Mouse (Mus musculus): Measurements from ENCODE around the gene Abcb8.
"Not testable (repeated sequence)": the region's sequence is repeated elsewhere in the genome, so short reads cannot be mapped to it uniquely, and the experiment has no call there.

Abcb8 gene

DNA sequence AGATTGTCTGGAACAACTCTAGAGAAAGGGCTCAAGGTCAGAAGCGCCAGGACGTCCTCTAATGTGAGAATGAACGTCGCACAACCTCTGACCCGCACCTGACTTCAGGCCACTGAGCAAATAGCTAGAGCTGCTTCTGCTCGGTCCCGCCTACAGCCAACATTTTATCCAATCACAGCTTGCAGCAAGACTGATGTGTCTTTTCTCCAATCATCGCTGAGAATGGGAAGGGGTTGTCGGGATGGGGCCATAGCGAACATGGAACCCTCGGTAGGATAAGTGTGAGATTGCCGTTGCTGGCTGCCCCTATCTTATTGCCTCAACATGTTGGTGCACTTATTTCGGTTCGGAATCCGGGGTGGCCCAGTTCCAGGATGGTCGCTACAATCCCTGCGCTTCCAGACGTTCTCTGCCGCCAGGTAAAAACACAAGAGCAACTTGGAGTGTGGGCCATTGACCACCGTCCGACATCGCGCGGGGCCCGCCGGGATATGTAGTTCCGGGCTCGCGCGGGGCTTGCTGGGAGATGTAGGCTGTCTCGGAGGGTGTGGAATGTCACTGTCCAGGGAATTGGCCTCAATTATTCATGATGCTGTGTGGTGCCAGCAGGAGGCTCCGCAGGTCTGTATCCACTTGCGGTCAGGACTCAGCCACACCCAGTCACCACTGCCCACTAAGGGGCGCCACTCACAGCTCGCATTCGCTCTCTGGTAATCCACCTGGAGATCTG lies 867 bp downstream of the Abcb8 start:
- DNase-seq (ENCODE audit: low read depth in 2 of 2, low spot score in 2 of 2): peak; percentile 75 to 81

DNA sequence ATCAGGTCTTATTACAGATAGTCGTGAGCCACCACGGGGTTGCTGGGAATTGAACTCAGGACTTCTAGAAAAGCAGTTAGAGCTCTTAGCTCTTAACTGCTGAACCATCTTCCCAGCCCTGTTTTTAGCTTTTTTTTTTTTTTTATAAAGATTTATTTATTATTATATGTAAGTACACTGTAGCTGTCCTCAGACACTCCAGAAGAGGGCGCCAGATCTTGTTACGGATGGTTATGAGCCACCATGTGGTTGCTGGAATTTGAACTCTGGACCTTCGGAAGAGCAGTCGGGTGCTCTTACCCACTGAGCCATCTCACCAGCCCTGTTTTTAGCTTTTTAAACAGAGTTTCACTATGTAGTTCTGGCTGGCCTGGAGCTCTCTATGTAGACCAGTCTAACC lies 2.8 kb downstream of the Abcb8 start:
- DNase-seq (ENCODE audit: low read depth in 2 of 2, low spot score in 2 of 2): not testable (repeated sequence)

DNA sequence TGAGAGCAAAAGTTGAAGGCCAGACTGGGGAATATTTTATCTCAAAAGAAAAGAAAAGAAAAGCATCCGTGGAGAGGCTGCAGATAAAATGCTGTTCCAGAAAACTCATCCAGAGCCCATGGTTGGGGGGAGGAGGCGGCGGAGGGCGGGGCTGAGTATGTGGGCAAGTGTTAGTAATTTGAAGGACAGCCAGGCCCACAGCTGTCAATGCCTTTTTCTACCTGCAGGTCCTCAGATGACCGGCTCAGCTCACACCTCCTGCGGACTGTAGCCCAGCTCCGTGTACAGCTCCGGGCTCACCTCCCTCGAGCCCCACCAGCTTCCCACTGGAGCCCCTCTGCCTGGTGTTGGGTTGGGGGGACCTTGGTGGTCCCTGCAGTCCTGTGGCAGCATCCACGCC lies 6.2 kb downstream of the Abcb8 start:
- DNase-seq (ENCODE audit: low read depth in 2 of 2, low spot score in 2 of 2): no peak

DNA sequence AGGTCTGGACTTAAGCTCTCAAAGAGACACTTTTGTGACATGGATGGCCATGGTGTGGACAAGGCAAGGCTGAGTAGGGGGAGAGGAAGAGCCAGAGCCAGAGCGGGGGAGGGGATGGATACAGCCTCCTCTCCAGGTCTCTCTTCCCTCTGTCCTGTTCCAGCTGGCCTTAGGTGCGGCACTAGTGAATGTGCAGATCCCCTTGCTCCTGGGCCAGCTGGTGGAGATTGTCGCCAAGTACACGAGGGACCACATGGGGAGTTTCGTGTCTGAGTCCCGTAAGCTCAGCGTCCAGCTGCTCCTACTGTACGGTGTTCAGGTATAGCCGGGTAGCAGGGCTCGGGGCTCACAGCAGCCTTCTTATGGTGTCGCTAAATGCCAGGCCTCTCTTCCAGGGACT lies 6.9 kb downstream of the Abcb8 start:
- no peak for DNase-seq (ENCODE audit: low read depth in 2 of 2, low spot score in 2 of 2)

DNA sequence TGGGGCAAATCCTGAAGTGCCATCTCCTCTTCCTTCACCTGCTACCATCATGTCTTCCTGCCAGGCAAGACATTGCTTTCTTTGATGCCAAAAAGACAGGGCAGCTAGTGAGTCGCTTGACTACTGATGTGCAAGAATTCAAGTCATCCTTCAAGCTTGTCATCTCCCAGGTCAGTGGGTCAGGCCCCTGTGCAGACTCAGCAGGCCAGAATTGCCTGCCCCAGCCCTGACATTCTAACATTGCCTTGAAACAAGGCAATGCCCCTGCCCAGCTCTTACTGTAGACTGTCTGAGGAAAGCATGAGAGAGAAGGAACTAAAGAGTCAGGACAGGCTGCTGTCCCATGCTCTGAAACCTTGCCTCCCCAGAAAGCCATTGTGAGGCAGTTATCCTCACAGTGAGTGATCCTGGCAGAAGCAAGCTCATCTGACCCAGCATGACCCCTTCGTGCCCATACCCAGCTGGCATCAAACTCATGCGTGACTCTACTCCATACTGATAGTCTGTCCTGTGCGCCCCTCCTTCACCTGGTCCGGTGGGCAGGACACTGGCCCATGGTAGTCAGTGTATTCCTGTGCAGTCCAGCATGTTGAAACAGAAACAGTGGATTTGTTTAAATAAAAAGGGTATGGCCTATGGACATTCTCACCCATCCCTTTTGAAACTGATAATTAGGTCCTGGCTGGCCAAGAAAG lies 7.6 kb downstream of the Abcb8 start:
- no peak for DNase-seq (ENCODE audit: low read depth in 2 of 2, low spot score in 2 of 2)

DNA sequence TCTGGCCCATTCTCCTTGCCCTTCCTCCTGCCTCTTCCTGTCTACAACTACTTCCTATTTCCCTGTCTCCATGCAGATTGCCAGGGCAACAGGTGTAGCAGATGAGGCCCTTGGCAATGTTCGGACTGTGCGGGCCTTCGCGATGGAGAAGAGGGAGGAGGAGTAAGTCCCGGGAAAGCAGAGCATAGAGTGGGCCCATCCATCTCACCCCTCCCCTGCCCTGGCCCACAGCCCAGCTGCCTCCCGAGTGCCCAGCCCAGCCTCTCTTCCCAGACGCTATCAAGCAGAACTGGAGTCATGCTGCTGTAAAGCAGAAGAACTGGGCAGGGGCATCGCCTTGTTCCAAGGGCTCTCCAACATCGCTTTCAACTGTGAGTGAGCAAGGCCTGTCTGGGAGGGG lies 8.5 kb downstream of the Abcb8 start:
- no peak for DNase-seq (ENCODE audit: low read depth in 2 of 2, low spot score in 2 of 2)

DNA sequence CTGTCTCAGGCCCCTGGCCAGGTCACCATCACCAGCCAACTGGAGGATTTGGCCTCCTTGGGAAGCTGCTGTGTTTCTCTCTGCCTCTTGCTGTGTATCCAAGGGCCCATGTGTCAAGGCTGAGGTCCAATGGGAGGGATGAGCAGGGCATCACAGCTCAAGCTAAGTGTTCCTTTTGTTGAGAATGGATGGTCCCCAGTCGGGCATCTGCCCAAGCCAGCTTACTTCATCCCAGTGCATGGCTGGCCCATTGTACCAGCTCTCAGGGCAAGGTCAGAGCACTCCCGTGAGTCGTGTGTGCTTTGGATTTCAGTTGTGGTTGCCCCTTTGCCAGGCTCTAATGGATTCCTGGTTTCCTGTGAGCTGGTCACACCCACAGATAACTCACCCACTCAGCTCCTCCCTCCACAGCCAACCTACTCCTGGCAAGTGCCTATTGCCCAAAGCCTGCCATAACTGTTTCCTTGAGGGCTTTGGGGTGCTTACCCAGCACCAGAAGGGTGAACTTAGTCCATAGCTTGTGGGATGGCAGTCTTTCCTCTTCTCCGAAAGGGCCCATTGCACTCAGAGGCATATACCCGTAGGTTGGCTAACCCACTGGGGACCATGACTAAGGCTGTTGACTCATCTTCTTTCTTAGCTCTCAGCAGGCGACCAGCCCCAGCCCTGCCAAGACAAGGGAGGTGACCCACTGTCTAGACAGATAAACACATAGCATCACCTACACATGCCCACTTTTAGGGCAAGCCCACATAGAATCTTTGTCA lies 11.3 kb downstream of the Abcb8 start:
- DNase-seq (ENCODE audit: low read depth in 2 of 2, low spot score in 2 of 2): no peak

DNA sequence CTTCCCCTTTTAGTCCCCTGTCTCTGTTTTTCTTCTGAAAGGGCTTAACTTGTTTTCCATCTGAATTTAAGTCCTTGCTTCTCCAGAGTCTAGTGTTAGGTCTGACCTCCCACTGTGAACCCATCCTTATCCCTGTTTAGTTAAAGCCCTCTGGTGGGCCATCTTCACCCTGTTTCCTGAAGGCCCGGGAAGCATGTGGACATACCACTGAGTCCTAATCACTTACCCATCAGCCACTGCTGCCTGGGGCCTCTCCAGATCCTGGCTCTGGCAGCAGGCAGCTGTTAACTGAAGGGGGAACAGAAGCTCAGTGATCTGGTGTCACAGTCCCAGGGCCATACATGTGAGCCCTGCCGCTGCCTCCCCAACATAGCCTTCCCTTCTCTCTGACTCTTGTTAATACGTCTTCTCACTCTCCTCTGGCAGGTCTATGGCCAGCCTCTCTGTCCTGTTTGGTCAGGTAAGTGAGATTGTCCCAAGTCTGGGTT lies 12.0 kb downstream of the Abcb8 start:
- no peak for DNase-seq (ENCODE audit: low read depth in 2 of 2, low spot score in 2 of 2)

DNA sequence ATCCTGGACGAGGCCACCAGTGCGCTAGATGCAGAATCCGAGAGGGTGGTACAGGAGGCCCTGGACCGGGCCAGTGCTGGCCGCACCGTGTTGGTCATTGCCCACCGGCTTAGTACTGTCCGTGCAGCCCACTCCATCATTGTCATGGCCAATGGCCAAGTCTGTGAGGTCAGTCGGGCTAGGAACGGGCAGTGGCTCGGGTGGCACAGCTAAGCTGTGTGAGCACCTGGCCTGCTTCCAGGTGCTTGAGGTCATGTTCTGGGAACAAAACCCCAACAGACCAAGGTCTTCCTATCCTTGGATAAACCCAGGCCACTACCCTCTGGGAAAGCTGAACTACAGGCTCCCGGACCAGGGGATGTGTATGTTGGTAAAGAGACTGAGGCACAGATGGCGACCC lies 15.2 kb downstream of the Abcb8 start:
- no peak for DNase-seq (ENCODE audit: low read depth in 2 of 2, low spot score in 2 of 2)

DNA sequence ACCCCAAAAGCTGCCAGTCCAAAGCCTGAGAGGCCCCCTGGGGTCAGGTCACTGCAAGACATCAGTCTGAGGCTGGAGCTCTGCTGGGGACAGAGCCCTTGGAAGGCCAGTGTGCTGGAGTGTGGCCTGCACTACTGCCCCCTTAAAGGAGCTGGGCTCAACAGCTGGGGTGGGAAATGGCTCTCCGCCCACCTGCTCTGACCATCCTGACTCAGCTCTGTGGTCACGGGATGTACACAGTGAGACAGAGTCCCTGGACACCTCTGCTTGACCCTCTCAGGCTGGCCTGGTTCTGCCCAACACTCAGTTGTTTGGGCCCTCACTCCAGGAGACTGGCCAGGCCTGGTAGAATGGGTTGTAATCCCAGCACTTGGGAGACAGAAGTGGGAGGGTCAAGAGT lies 16.0 kb downstream of the Abcb8 start:
- DNase-seq (ENCODE audit: low read depth in 2 of 2, low spot score in 2 of 2): no peak

DNA sequence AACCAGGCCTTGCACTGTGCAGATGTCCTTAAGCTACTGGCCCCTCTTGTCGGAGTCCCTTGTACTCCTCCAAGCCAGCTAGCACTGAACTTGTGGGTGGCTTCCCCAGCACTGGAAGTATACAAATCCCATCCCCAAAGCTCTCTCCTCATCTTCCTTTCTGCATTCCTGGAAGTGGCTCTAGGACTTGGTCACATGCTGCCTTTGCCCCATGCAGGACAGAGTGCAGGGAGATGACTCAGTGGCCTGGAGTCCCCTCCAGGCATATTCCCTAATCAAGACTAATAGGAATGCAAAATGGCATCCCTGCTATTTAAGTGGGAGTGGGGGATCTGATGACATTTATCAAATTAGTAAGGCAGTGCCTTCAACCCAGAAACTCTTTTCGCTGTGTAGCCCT lies 18.6 kb downstream of the Abcb8 start:
- DNase-seq (ENCODE audit: low read depth in 2 of 2, low spot score in 2 of 2): no peak

DNA sequence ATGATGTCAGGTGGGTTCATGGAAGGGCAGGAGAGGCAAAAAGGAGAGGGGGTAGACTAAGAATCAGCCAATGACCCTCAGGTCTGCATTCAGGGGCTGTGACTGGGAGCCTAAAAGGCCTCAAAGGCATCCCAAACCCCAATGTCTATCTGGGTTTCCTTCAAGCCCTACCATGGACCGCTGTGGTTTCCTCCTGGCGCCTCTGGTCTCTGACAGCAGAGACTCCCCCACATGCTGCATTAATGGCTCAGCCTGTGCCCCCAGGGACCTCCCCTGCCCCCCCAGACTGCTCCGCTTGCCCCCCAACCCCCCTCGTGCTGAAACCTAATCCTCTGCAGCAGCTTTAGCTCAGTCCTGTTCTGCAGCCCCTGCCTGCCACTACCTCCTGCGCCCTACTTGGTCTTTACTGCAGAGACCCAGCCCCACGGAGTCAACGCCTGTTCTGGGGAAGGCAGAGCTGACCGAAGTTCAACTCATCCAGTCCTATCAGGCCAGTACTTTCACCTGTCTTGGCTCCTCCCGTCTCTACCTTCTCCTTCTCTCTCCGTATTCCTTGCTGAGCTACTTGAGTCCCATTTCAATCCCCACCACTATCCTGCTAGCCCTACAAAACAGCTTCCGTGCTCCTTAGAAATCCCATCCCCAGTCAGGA lies 19.7 kb downstream of the Abcb8 start, which contains the start of gene Asic3:
Gene Asic3 (plus strand): TSS at position 351 of the 652 bp plus-strand sequence.
- DNase-seq (ENCODE audit: low read depth in 2 of 2, low spot score in 2 of 2): no peak

DNA sequence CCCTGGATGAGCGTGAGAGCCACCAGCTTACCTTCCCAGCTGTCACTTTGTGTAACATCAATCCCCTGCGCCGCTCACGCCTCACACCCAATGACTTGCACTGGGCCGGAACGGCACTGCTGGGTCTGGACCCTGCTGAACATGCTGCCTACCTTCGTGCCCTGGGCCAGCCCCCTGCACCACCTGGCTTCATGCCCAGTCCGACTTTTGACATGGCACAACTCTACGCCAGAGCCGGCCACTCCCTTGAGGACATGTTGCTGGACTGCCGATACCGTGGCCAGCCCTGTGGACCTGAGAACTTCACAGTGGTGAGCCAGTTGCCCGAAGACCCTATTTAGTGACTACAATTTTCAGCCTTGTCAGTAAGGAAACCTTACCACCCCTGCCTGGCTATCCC lies 20.5 kb downstream of the Abcb8 start:
- no peak for DNase-seq (ENCODE audit: low read depth in 2 of 2, low spot score in 2 of 2)

DNA sequence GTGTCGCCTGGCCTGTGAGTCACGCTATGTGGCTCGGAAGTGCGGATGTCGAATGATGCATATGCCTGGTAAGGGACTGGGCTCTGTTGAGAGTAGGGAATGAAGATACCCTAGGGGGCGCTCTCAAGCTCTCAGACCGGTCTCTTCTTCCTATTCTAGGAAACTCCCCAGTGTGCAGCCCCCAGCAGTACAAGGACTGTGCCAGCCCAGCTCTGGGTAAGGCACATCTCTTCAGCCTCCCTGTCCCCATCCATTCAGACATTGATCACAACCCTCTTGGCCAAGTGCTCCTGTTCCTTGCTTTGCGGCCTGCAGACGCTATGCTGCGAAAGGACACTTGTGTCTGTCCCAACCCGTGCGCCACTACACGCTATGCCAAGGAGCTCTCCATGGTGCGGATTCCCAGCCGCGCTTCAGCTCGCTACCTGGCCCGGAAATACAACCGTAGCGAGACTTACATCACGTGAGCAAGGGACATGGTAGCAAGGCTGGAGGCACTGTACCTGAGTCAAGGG lies 22.8 kb downstream of the Abcb8 start:
- peak; percentile 68 to 78 for DNase-seq (ENCODE audit: low read depth in 2 of 2, low spot score in 2 of 2)

DNA sequence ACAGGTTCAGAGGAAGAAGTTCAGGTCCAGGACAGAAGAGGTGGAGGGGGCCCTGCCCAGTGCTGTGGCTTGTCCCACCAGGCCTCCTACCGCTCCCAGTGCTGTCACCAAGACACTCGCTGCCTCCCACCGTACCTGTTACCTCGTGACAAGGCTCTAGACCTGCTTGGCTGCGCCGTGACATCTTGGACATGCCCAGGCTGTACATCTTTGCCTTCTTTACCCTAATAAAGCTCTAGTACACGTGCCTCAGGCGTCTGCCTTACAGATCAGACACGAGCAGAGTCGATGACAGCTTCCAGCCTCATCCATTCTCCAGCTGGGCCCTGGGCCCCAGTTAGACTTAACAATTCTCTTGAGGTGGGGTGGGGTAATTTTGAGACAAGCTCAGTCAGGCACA lies 24.1 kb downstream of the Abcb8 start:
- no peak for DNase-seq (ENCODE audit: low read depth in 2 of 2, low spot score in 2 of 2)

DNA sequence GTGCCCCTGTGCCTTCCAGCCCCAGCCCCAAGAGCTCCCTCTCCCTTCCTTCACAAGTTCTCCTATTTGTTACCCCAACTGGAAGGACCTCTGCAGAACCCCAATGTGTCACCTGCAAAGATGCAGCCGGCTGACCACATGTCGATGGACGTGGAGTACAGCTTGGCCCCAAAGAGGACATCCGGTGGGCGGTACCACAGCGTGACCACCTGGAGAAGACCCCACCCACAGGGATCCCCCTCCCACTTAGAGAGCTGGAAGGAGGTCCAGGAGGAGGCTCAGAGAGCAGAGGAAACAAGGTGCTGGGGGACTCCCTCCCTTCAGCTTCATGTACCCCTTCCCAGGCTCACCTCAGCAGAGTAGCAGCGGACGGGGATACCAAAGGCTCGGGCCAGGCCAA lies 26.9 kb downstream of the Abcb8 start:
- no peak for DNase-seq (ENCODE audit: low read depth in 2 of 2, low spot score in 2 of 2)

DNA sequence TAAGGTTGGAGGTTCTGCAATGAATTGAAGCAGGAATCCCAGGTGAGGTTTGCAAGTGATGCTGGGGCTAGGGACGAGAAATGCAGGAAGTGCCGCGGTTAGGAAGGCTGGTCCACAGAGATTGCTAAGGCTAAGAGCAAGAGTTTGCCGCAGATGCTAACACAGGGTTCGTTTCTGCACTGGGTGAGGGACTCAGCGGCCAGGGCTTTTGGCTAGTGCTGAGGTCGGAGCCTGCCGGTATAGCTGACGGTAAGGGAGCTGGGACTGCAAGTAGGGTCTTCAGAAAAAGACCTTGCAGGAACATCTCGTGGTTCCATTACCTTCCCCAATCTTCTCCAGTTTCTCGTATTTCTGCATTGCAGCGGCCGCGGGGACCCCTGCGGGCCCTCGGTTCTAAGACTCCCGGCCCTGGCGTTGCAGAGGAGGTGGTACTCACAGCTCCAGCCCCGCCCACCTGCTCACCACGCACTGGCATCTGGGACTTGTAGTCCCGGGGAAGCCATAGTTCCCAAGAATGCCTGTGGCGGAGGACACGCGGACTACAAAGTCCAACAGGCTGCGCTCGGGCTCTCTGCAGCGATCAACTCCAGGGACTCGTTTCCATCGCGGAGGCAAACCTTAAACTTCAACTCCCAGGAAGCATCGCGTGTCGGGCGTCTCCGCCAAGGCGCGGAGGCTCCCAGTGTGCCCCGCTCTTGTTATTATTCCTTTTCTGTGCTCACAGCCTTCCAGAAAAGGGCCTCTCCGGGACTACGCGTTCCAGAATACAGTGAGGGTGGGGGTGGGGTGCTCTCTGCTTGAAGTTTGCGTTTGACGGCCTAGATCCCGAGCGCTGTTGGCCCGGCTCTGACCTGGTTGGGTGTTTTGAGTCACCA lies 29.9 kb downstream of the Abcb8 start, which contains the start of the genes Cdk5 and Slc4a2:
Gene Cdk5 (minus strand): TSS at position 402 of the 875 bp plus-strand sequence.
Gene Slc4a2 (plus strand): TSS at position 709 of the 875 bp plus-strand sequence.
- DNase-seq (ENCODE audit: low read depth in 2 of 2, low spot score in 2 of 2): peak; percentile 94 to 97

DNA sequence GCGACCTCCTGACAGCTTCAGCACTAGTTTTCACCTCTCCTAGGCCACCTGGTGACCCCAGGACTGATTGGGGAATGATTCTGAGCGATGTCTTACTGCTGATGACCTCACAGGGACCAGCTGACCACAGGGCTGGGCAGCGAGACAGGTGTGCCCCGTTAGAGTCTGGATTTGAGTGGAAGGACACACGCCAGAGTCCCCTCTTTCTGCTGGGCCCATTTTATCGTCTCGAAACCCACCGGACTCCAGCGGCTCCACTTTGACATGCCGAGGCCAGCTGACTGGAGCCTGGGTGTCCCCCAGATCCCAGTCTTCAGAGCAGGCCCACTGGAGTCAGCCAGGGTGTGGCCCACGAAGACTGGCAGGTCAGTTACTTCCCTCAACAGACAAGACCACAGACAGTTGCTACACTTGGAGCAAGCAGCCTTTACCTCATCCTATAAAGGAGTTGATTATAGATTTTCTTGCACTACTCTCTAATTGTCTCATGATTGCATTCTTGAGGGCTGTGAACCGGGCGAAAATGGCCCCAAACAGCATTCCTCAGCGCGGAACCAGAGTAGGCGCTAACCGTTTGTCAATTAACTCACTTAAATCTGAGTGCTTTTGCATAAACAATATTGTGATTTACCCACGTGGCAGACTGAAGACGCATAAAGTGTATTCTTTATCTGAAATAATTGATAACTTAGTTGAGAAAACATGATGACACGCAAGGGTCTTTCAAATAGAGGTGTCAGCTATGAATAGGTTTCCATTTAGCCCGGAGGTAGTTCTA lies 30.7 kb downstream of the Abcb8 start:
- DNase-seq (ENCODE audit: low read depth in 2 of 2, low spot score in 2 of 2): no peak

DNA sequence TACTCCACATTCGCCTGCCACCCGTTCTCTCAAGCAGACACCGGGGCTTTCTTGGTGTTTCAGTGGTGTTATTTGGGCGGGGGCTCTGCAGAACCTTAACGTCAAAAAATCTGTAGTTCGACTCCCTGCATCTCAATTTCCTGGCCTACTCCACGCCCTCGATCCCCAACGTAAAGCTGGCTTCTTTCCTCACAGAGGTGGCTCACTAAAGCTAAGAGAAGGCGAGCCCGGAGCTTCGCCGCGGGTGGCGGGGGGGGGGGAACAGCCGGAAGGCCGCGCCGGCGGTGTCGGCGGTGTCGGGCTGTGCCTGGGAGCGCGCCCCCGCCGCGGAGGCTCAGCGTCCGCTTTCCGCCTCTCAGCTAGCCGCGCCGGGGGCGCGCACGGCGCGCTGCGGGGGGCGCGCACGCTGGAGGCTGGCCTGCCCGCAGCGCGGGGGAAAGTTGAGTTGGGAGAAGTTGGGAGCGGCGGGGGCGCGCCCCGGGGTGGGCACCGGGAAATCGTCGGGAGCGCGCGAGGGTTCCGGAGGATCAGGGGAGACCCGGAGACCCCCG lies 31.5 kb downstream of the Abcb8 start:
- peak; percentile 62 to 75 for DNase-seq (ENCODE audit: low read depth in 2 of 2, low spot score in 2 of 2)

Measured in CD8-positive naive resting alpha-beta T cell, adult 2 months (primary cell).